Mouse (Mus musculus) monocyte, adult 5-6 weeks (primary cell): ENCODE results near the gene Mmab. TPM values are rescaled to one million over a fixed set of nuclear protein-coding genes. Genes with fewer than 3 reads are reported as not detected.

Source experiments
- ATAC-seq: fragments of 153-309, 156-312 bp; replicated peaks from 2 replicates; pipeline ENCODE4 v1.8.0; 2017; ENCODE audit warnings: mild to moderate bottlenecking; ENCODE audit not compliant: low TSS enrichment, insufficient number of reproducible peaks, severe bottlenecking, poor library complexity, low FRiP score
- total RNA-seq: library from RNA; stranded (forward); fragments of 200-1000, 200-491, 200-594 nt; gene quantifications from 3 replicates; pipeline ENCODE4 v1.2.3, GENCODE M21; 2017

Gene Mmab
- total RNA-seq, 1 experiment from 2014 or later = 2.8 TPM

- no peak for ATAC-seq
Observed at GRCm38 (mm10) chr5:114444368-114444692, 470 bp upstream of the Mmab start.

DNA sequence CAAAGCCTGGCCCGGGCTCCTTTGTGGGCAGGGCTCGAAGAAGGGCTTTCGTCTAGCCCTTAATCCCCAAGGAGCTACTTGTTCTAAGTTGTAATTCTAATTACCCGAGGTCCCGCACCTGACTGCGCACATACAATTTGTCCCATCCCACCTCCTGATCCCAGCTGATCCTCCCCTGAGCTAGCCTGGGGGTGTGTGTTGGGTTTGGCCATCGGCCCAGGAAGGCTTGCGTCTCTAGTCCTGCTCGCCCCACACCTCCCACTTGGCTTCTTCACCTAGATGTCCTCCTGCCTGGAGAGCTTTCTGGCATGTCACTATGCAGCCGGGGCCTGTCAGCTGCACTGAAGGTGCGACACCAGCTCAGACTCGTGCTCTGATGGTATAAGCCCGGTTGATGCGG, 8.3 kb downstream of the Mmab start:
- no peak for ATAC-seq

GRCm38 (mm10) chr5:114434359-114434758, 9.5 kb downstream of the Mmab start:
- ATAC-seq = no peak

DNA sequence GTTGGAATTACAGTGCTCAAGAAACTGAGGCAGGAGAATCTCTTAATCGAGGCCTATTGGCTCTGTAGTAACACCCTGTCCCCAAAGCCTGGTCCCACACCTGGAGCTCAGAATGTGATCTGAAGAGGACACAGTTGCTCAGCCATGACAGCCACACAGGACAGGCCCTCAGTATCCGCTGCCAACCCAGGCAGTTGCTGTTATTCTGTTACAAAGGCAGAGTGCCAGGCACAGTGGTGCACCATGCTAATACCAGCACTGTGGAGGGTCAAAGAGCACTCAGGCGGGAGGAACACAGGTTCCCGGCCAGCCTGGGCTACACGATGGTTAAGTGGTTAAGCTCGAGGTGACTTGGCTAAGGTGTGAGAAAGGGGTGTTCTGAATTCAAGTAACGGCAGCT, 14.1 kb downstream of the Mmab start:
- no peak for ATAC-seq

DNA sequence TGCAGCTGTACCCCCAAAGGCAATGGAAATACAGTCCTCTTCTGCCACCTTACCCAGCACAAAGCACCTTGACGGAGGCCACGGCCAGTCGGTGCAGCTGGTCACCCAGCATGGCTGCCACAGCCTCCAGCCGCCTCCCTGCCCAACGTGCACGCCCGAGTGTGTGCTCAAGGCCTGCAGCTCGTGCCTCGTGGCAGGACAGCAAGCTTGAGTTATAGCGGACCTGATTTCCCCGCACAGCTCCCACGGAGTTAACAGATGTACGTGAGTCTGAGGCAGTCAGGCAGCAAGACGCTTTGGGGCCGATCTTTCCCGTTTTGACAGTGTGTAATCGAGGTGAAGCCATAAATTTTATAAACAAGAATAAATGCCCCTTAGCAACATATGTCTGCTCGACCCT, 15.2 kb downstream of the Mmab start:
- ATAC-seq = no peak

GRCm38 (mm10) chr5:114426732-114427131, 17.1 kb downstream of the Mmab start:
- no peak for ATAC-seq

- no peak for ATAC-seq
Observed at GRCm38 (mm10) chr5:114423961-114424360, 19.9 kb downstream of the Mmab start.

- no peak for ATAC-seq
Observed at GRCm38 (mm10) chr5:114422591-114422990, 21.3 kb downstream of the Mmab start.

- ATAC-seq = no peak
Observed at GRCm38 (mm10) chr5:114421561-114422298, 22.1 kb downstream of the Mmab start.

DNA sequence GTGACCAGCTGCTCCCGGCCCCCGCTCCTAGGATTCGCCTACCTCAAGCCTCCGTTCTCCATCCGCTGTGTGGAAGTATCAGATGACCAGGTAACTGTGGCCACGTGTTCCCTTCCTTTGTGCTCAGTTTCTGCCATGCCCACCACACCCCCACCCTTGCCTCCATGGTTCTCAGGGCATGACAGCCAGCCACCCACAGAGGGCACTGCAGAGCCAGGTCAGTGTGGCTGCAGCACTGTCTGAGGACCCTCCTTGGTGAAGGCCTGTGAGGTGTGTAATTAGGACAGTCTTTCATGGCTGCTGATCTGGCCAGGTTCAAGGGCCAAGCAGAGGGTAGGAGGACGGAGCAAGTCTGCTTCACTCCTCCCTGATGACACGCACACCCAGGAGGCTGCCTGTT, 25.3 kb downstream of the Mmab start:
- no peak for ATAC-seq

DNA sequence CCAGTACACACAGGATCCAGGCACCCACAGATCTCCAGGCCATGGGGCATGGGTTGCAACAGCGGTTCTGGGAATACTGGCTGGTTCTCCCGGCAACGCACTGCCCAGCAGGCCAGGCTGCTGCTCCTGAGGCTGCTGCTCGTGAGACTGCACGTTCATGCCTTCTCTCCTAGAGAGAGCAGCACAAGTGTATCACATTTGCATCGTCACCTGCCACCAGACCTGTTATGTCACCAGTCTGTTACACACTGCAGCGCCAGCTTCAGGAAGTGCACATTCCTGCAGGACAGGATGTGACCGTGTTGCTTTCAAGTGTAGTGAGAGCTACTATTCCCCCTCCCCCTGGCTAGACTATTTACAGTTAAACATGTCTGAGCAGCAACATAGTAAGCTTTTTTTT, 27.0 kb downstream of the Mmab start:
- ATAC-seq = no peak

- ATAC-seq = no peak
Observed at GRCm38 (mm10) chr5:114415606-114416005, 28.3 kb downstream of the Mmab start.

DNA sequence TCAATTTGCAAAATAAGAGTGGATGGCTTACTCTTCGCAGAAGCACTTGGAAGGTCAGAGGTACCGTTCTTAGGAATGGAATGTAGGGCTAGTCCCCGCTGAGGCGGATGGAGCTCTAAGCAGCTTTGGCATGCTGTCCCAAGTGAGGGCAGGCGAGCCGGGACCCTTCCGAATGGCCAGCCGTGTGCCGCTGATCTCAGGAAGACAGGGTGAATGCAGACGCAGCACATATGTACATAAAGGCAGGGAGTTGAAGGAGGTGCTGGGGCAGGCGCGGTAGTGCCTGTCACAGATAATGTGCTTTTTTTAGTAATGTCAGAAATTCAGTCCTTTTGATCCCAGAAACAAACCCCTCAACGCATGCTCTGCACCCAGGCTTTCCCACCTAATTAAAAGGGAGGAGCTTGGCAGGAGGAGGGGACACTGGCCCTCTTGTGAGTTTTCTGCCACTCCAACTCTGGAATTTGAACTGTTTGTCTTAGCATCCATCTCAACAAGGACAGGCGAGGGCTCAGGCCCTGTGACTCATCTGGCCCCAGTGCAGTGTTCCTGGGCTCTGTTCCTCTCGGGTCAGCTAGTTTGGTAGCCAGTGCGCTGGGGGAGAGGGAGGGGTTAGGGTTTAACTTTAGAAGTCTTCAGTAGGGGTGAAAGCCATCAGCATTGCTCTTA, 30.7 kb downstream of the Mmab start:
- ATAC-seq = no peak

GRCm38 (mm10) chr5:114412361-114412998, 31.4 kb downstream of the Mmab start:
- ATAC-seq = no peak

GRCm38 (mm10) chr5:114410429-114410828, 33.4 kb downstream of the Mmab start:
- no peak for ATAC-seq

DNA sequence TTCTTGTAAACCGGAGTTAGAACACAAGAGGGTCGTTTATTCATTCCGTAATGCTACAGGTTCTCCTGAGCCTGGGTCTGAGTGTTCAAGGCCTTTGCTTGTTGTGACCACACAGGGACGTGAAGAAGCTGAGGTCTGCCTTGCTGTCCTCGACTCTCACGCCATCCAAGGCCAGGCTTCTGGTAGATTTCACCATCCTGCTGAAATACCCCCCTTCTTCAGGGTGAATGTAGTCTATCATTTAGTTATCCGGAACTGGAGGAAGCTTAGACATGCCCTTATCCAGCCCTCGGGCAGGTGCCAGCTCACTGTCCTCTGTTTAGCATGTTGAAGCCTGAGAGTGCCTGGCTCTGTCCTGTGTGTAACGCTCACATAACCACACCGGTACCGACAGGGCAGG, 35.0 kb downstream of the Mmab start:
- ATAC-seq = no peak

DNA sequence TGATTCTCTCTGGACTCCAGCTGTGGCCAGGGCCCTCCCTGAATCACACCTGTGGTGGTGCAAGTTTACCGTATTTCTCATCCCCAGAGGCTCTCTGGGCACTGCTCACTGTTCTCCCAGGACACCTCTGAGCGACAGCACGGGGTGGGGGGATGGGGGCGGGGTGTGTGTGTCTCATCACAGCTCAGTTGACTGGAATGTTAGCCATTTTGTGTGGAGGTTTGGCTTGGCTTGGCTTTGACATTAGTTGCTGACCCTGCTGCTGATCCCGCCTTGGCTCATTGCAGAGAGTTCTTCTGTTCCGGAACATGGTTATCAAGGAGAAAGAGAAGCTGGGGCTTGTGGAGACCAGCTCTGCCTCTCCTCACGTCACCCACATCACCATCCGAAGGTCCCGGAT, 36.0 kb downstream of the Mmab start:
- no peak for ATAC-seq

DNA sequence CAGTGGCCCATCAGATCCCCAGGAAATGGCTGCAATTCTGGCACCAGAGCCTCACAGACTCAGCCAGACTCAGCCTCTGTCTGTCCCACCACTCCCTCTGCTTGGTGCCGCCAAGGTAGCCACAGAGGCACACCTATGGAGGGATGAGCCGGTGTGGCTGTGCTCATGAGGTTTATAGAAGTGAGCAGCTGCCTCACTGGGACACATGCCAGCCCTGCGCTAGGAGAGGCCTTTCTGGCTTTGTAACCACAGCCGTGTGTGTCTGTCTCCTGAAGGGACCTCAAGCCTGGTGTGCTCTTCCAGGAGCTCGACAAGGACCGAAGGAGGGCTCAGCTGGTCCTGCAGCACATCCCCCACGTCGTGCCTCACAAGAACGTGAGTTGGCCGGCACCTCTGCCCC, 36.6 kb downstream of the Mmab start:
- ATAC-seq = no peak

DNA sequence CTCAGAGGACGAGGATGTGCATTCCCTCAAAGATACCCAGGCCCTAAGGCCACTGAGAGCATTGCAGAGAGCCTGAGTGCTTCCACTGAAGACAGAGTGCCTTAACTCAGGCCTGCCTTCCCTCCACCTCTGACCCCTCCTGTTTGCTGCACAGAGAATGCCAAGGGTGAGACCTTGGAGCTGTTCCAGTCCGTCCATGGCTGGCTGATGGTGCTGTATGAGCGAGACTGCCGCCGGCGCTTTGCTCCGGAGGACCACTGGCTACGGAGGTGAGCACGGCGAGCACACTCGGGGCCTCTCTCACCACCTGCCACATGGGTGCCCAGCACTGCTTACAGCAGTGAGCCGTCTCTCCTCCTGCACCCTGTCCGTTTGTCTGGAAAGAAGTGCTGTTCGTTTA, 37.3 kb downstream of the Mmab start:
- ATAC-seq = no peak

DNA sequence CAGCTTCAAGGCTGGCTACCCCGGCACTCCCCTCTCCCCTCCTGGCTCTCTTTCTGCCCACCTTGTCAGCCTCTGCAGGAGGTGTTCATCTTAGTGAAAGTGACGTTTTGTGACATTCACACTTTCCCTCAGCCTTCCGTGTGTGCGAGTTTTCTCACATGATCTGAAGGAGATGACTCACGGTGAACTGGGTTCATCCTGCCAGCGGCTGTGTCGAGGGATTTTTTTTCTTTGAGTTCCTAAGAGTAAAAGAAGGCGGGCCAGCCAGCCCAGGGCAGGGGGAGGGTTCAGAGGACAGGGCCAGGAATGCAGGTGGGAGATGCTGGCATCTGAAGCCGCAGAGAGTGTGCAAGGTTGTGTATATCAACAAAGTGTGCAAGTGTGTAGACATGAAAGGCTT, 50.7 kb downstream of the Mmab start:
- no peak for ATAC-seq
